Mouse (Mus musculus) stomach, postnatal 0 days (tissue): Measurements from ENCODE around the gene Clec12b. TPM values are rescaled to one million over a fixed set of nuclear protein-coding genes. Genes with fewer than 3 reads are reported as not detected.
A peak's percentile ranks its signal among the peaks of the same experiment; 100 is the strongest.

Source experiments
- ATAC-seq: fragments of 200-750 bp; cut with Nextera tagmentation; 2 replicates; pipeline ENCODE4 v1.8.0; 2017; ENCODE audit not compliant: low FRiP score, low TSS enrichment
- DNase-seq: peaks from one replicate; pipeline ENCODE4 v3.0.0-alpha.2; 2016; ENCODE audit warnings: low spot score
- H3K27ac ChIP-seq: fragments of 300-500 bp; sonication (generic); replicated peaks from 2 replicates; pipeline ENCODE4 v1.5.1; 2014; ENCODE audit warnings: mild to moderate bottlenecking, control low read depth
- H3K27me3 ChIP-seq: fragments of 300-500 bp; sonication (generic); 2 replicates; pipeline ENCODE4 v1.6.1; 2014; ENCODE audit warnings: low read length; ENCODE audit not compliant: control insufficient read depth, insufficient read depth
- H3K36me3 ChIP-seq: fragments of 300-500 bp; sonication (generic); 2 replicates; pipeline ENCODE4 v1.6.1; 2014; ENCODE audit warnings: low read length, mixed read lengths; ENCODE audit not compliant: control insufficient read depth, insufficient read depth
- H3K4me1 ChIP-seq: fragments of 300-500 bp; sonication (generic); replicated peaks from 2 replicates; pipeline ENCODE4 v1.6.1; 2014; ENCODE audit warnings: antibody characterized with exemption; ENCODE audit not compliant: control insufficient read depth, insufficient read depth
- H3K4me2 ChIP-seq: fragments of 300-500 bp; sonication (generic); replicated peaks from 2 replicates; pipeline ENCODE4 v1.6.1; 2014; ENCODE audit warnings: low read depth, mild to moderate bottlenecking, control low read depth, moderate library complexity
- H3K4me3 ChIP-seq: fragments of 300-500 bp; sonication (generic); 2 replicates; pipeline ENCODE4 v1.5.1; 2014; ENCODE audit warnings: low read depth, low read length, control low read depth
- H3K9ac ChIP-seq: fragments of 300-500 bp; sonication (generic); 2 replicates; pipeline ENCODE4 v1.6.1; 2014; ENCODE audit warnings: mild to moderate bottlenecking, low read length, control low read depth, mixed read lengths
- H3K9me3 ChIP-seq: fragments of 300-500 bp; sonication (generic); 2 replicates; pipeline ENCODE4 v1.6.1; 2016; ENCODE audit warnings: low read length; ENCODE audit not compliant: control insufficient read depth
- CTCF ChIP-seq: IDR thresholded peaks from 2 replicates; pipeline ENCODE4 v1.5.1; 2016; ENCODE audit warnings: antibody characterized with exemption, low read depth, mild to moderate bottlenecking, moderate library complexity
- EP300 ChIP-seq: optimal IDR thresholded peaks from 2 replicates; pipeline ENCODE3; 2016; ENCODE audit warnings: antibody characterized with exemption
- WGBS: fragments of 180-500 bp; shearing (Covaris S2); extraction: QIAGEN DNeasy Blood & Tissue Kit; methylation state at CpG from one replicate; pipeline ENCODE4 v1.1.7; 2014; 5-methylcytosine and 5-hydroxymethylcytosine counted together
- polyA plus RNA-seq: library from polyadenylated mRNA; unstranded; fragments of >200 nt; fragmentation: Nextera tagmentation; extraction: Ambion mirVana; gene quantifications from 2 replicates; pipeline ENCODE4 v1.2.1, GENCODE M21; 2015

Clec12b gene
- polyA plus RNA-seq, 1 experiment from 2014 or later, result not detected

GRCm38 (mm10) chr6:129385000-129385399, 674 bp downstream of the Clec12b start:
- 80% methylated on average over 4 of the region's 4 CpGs for WGBS
- Histone ChIP-seq H3K4me3 (no peak overlapping the region), H3K4me1 (no peaks in the 10 kb centered on the region), H3K9me3 (no peaks in the 10 kb centered on the region), H3K27me3 (no peaks in the 10 kb centered on the region), H3K27ac (no peak overlapping the region), H3K36me3 (no peaks in the 10 kb centered on the region), H3K9ac (no peak overlapping the region), H3K4me2 (no peak overlapping the region)
- ATAC-seq (no peak), DNase-seq (no peak)
- TF ChIP-seq EP300, result no peak
- TF ChIP-seq CTCF, result no peak

GRCm38 (mm10) chr6:129383466-129383865, 2.2 kb downstream of the Clec12b start:
- WGBS, result 35% methylated on average over 3 of the region's 3 CpGs

GRCm38 (mm10) chr6:129381736-129382135, 3.9 kb downstream of the Clec12b start:
- Histone ChIP-seq H3K4me1 (no peaks in the 10 kb centered on the region), H3K9me3 (no peaks in the 10 kb centered on the region), H3K27me3 (no peaks in the 10 kb centered on the region), H3K9ac (no peak overlapping the region), H3K27ac (no peak overlapping the region), H3K36me3 (no peaks in the 10 kb centered on the region), H3K4me3 (no peak overlapping the region), H3K4me2 (no peak overlapping the region)
- 34% methylated on average over 1 of the region's 1 CpGs for WGBS
- no peak for TF ChIP-seq EP300
- TF ChIP-seq CTCF, result no peak
- ATAC-seq (no peak), DNase-seq (no peak)

More at GRCm38 (mm10) chr6:129383466-129383865, 2.2 kb downstream of the Clec12b start:
- DNase-seq (no peak), ATAC-seq (no peak)
- Histone ChIP-seq H3K36me3 (no peaks in the 10 kb centered on the region), H3K4me2 (no peak overlapping the region), H3K4me1 (no peaks in the 10 kb centered on the region), H3K9ac (no peak overlapping the region), H3K9me3 (no peaks in the 10 kb centered on the region), H3K27ac (no peak overlapping the region), H3K4me3 (no peak overlapping the region), H3K27me3 (no peaks in the 10 kb centered on the region)
- no peak for TF ChIP-seq EP300
- TF ChIP-seq CTCF, result no peak

GRCm38 (mm10) chr6:129380454-129380853, 5.2 kb downstream of the Clec12b start:
- 67% methylated on average over 4 of the region's 4 CpGs for WGBS
- Histone ChIP-seq H3K4me3 (no peak overlapping the region), H3K4me1 (no peaks in the 10 kb centered on the region), H3K9ac (no peak overlapping the region), H3K27ac (no peak overlapping the region), H3K27me3 (no peaks in the 10 kb centered on the region), H3K36me3 (no peaks in the 10 kb centered on the region), H3K9me3 (no peaks in the 10 kb centered on the region), H3K4me2 (no peak overlapping the region)
- TF ChIP-seq CTCF (no peak), EP300 (no peak)
- DNase-seq (no peak), ATAC-seq (no peak)

GRCm38 (mm10) chr6:129374937-129375471, 10.7 kb downstream of the Clec12b start:
- H3K9me3 ChIP-seq, result no peaks in the 10 kb centered on the region
- H3K4me2 ChIP-seq, result no peak overlapping the region
- H3K27ac ChIP-seq, result no peak overlapping the region
- peak; percentile 82; the same call in 1 of the 2 replicates for ATAC-seq
- no peaks in the 10 kb centered on the region for H3K36me3 ChIP-seq
- H3K27me3 ChIP-seq, result no peaks in the 10 kb centered on the region
- no peak overlapping the region for H3K9ac ChIP-seq
- 47% methylated on average over 2 of the region's 2 CpGs for WGBS
- no peak overlapping the region for H3K4me3 ChIP-seq
- H3K4me1 ChIP-seq, result no peaks in the 10 kb centered on the region
- TF ChIP-seq CTCF (no peak), EP300 (no peak)
- DNase-seq, result peak; percentile 26

GRCm38 (mm10) chr6:129369374-129370132, 16.1 kb downstream of the Clec12b start:
- WGBS, result 65% methylated on average over 7 of the region's 7 CpGs
- Histone ChIP-seq H3K4me1 (no peaks in the 10 kb centered on the region), H3K9ac (no peak overlapping the region), H3K4me2 (no peak overlapping the region), H3K36me3 (no peaks in the 10 kb centered on the region), H3K9me3 (no peaks in the 10 kb centered on the region), H3K27ac (no peak overlapping the region), H3K4me3 (no peak overlapping the region), H3K27me3 (no peaks in the 10 kb centered on the region)
- DNase-seq, result no peak
- no peak for ATAC-seq
- TF ChIP-seq EP300 (no peak), CTCF (no peak)
